Mouse (Mus musculus) heart, adult 9 months (tissue): ENCODE measurements around the gene Hoxd8.

Source experiments
- DNase-seq, 2 experiments: peaks; one replicate each; pipeline ENCODE4 v3.0.0; 2022; ENCODE audit warnings: low spot score in 2 of 2

Hoxd8 gene

DNA sequence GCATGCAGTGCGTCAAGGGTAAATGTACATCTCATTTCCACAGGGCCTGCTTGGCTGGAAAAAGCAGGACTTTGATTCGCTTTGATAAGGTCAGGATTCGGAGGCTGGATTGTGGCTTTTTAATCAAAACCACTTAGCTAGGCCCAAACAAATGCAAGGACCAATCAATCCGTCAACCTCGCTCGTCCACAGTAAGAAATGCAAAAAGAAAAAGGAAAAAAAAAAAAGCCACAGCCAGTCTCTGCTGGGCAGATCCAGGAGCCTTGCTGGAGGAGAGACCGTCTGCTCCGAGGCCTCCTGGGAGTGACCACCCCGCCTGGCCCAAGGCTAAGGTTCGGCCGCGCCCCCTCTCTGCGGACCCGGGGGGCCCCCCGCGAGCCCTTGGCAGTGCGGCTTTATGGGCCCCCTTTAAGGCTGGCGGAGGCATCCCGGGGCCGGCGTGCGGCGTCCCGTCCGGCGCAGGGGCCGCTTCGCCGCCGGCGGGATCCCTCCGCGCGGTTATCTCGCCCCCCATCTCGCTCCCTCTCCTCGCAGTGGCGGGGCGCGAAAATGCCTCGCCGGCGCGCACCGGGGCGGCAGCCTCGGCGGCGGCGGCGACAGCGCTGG is at the start of gene Hoxd8:
Gene Hoxd8 (plus strand): TSS at position 223 of the 606 bp plus-strand sequence.
- no peak for DNase-seq

DNA sequence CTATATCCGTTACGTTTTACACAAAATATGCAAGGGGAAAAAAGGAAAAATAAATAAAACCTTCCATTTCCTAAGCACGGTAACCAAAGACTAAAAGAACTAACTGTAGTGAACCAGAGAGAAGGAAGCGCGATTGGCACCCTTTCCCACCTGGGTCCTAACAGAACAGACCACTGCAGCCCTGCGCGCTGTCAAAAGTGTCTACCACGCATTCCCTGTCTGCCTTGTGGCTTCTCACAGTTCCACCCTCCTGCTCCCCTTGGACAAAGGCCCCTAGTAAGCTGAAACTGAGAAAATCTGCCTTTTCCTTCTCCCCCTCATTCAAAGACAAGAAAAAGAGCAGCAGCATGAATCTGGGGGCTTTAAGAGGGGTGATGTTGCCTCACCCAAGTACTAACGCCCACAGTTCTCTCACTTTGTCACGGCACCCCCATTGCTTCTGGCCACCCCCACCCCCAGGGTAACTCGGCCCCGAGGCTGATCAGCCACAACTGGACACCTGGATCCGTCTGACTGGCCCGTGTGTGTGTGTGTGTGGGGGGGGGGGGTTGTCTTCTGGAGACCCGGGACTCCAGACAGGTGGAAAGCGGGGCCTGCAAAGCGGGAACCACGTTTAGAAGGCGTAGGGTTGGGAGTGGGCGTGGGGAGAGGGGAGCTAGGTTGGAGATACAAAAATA is 49.5 kb upstream of the Hoxd8 start:
- DNase-seq = no peak

DNA sequence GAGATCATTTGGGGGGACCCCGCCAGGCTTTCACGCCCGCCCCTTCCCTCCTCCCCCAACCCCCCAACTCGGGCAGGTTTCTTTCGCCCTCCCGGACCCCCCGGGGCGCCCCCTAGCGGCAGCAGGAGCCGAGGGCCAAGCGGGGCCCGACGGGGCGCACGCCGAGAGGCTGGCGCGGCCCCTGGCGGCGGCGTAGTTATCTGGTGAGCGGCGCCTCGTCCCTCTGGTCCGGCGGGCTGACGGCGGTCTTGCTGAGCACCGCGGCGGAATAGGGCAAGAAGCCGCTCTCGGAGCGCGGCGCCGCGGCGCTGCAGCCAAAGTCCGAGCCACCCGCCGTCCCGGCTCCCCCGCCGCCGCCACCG is 49.0 kb upstream of the Hoxd8 start:
- no peak for DNase-seq

- DNase-seq = no peak
Measured at GRCm38 (mm10) chr2:74655821-74656631, 48.4 kb upstream of the Hoxd8 start.

GRCm38 (mm10) chr2:74656632-74657021 is 47.8 kb upstream of the Hoxd8 start:
- no peak for DNase-seq

GRCm38 (mm10) chr2:74657251-74658023 is 47.0 kb upstream of the Hoxd8 start:
- no peak for DNase-seq

DNA sequence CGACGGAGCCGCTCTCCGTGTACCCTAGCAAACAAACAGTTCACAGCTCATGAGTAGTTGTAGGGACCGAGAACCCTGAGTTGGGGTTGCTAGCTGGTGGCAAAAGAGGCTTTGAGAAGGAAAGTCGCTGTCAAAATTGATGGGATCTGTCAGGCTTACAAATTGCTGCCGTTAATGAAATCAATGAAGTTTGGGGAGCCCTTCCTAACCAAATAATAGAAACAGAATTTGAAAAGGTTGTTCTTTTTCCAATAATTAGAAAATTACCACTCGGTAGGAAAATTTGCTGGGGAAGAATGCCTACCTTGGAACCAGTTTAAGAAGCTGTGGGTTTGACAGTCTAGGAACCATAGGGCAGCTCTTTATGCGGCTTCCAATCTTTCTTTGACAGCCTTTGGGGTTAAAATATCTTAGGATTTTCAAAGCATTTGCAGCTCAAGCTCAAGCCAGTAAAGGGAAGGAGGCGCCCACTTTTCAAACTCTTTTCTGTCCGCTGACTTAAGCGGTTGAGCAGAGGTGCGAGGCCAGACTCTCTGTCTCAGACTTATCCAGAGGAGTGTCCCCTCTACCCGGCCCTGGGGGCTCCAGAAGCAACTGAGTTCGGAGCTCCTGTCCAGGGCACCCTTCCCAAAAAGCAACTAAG is 46.3 kb upstream of the Hoxd8 start:
- DNase-seq = no peak

DNA sequence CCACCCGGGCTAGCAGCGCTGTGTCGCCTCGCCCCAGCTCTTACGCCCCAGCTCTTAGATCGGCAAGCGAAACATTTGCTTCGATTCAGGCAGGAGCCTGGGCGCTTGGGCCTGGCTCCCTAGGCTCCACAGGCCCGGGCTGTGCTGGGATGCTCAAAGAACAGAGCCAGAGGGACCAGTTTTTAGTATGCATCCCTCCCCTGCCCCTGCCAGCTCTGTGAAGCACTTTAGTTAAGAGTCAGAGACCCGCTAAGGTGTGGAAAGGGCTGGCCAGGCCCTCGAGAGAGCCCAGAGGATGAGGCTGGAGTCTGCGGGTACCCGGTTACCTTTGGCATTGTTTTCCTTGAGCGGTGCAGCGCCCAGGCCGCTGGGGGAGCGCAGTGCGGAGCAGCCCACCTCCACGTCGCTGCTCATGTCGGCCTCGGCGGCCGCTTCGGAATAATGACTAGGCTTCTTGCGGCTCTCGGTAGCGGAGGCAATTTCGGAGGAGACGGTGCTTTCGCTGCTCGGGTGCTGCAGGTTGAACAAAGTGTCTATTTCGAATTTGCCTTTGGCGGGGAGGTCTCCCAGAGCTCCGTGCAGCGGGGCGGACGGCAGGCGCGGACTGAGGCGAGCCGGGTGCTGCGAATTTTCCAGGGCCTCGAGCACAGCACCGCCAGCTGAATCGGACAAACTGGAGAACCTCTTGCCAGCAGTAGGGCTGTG is 45.6 kb upstream of the Hoxd8 start:
- no peak for DNase-seq

DNA sequence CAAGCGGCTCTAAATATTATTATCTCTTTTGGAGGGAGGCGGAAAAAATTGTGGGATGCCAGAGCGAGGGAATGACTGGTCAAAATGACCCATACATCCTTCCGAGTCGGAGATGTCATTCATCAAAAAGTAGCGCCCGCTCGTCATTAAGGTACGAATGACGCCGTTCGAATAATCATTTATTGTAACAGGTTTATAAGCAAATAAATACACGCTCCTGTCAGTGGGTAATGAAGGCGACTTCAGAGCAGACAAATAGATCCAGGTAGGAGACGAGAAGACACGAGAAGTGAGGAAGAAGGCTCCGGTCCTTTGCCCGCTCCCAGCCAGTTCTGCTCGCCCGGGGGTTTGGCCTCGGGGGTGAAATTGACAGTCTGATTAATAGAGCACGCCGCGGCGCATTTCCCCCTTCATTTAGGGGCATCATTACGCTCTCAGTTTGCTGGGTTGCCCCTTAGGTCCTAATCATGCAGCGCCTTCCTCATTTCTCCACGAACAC is 44.9 kb upstream of the Hoxd8 start, which contains the start of gene Evx2:
Gene Evx2 (minus strand): TSS at position 51 of the 499 bp plus-strand sequence.
- DNase-seq = no peak

DNA sequence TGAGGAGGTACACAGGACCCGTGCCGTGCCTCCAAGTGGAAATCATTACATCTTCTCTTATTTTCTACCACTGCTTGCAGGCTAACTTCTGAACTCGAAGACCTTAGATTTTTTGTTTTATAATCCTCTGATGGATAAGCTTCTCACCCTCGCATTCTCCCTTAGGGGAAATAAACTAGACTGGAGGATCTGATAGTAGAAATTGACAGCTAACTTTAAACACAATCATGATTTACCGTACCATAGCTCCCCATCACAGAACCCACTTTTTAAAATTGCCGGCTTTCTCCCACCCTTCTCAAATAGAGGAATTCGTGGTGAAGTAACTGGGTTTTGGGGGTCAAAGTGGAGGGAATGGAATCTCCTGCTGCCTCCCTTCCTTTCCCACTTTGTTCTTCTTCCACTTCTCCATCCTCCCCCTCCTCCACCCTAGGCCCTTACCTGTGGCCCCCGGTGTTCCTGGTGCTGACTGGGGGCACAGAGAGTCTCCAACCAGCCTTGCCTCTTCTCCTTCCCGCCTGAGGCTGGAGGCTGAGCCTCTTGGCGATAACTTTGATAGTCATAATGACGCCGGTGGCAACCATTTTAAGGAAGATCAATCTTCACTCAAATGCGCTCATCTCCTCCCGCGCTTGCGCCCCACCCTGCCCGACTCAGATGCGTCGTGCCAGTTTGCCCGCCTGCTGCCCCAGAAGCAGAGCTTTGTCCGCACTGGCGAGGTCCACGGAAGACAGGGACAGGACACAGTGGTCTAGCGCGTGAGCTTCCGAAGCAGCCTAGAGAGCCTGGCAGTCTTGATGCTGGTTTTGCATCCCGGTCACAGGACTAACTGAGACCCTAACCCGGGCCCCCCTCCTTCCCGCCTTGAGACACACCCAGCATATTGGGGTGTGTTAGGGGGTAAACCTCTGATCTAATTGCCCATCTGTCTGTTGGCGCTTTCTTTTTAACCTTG is 43.7 kb upstream of the Hoxd8 start:
- DNase-seq = no peak

DNA sequence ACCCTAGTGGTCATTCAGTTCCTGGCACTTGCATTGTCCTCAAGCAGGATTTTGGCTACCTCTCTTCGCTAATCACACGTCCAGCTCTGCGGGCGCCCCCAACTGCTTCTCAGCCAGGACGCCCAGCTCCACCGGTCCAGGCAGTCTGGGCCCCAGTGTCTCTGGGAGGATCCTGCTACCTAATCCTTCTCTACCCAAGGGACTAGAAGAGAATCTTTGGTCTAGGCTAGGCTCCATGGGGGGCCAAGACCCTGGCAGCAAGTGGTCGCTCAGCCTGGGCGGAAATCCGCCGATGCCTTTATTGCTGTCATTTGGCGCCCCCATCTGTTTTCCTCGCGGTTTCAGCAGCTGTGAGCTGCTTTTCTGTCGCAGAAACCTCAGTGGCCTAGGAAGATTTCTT is 42.7 kb upstream of the Hoxd8 start:
- DNase-seq = no peak

DNA sequence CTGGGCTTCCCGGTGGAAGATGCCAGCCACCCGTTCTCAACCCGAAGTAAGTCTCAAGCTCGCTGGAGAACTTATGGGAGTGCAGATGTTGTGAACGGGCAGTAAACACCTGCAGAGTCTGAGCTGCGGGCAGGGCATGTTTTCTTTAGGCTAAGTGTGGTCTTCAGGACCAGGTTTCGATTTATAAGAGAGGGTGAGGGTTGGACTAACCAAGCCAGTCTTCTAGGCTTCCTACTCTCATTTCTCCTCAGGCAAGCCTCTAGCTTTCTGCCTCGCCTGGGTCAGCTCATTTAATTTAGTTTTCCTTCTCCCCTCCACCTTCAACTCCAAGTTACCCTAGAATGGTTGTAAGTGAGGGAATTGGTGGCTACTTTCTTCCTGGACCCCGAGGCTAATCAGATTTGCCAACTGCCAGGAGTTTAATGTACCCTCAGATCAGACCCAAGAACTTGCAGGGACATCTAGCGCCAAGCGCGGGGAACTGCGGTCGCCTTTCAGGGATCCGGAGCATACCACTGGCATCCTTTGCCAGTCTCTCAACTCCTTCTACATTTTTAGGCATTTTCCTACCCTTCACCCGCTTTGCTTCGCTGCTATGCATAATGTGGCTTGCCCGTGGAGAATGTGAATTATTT is 41.0 kb upstream of the Hoxd8 start:
- DNase-seq = no peak

- no peak for DNase-seq
Measured at GRCm38 (mm10) chr2:74666411-74666810, 38.0 kb upstream of the Hoxd8 start.

- no peak for DNase-seq
Measured at GRCm38 (mm10) chr2:74667191-74667841, 37.1 kb upstream of the Hoxd8 start.

DNA sequence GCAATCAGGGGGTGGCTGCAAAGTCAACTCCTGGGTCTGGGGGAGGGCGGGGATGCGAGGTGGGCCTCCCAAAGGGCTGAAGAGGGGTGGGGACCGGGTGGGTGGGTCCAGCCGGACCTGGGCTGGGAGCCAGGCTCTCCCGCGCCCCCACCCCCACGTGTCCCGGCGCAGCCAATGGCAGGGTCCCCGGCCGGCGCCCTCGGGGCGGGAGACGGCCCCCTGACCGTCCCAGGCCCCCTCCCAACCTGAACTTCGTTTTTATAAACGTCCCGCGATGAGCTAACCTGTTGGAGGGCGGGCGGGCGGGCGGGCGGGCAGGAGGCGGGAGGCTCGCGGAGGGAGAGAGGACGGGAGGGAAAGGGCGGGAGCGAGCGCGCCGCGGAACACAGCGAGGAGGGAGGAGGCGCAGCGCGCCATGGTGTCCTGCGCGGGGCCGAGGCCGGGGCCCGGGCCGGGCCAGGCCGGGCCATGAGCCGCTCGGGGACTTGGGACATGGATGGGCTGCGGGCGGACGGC is 36.5 kb upstream of the Hoxd8 start, which contains the start of gene Hoxd13:
Gene Hoxd13 (plus strand): TSS at position 469 of the 516 bp plus-strand sequence.
- no peak for DNase-seq

DNA sequence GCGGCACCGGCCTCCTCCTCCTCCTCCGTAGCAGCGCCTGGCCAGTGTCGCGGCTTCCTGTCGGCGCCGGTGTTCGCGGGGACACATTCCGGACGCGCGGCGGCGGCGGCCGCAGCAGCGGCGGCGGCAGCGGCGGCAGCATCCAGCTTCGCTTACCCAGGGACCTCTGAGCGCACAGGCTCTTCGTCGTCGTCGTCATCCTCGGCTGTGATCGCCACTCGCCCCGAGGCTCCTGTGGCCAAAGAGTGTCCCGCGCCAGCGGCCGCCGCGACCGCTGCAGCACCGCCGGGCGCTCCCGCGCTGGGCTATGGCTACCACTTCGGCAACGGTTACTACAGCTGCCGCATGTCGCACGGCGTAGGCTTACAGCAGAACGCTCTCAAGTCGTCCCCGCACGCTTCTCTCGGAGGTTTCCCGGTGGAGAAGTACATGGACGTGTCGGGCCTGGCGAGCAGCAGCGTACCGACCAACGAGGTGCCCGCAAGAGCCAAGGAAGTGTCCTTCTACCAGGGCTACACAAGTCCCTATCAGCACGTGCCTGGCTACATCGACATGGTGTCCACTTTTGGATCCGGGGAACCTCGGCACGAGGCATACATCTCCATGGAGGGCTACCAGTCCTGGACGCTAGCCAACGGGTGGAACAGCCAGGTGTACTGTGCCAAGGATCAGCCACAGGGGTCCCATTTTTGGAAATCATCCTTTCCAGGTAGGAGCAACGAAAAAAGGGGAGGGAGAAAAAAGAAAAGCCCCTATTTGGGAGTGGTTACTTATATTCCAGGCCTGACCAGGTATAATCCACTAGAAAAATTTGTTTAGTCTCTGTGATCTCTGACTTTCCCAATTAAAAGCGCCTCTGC is 35.8 kb upstream of the Hoxd8 start:
- DNase-seq = no peak

DNA sequence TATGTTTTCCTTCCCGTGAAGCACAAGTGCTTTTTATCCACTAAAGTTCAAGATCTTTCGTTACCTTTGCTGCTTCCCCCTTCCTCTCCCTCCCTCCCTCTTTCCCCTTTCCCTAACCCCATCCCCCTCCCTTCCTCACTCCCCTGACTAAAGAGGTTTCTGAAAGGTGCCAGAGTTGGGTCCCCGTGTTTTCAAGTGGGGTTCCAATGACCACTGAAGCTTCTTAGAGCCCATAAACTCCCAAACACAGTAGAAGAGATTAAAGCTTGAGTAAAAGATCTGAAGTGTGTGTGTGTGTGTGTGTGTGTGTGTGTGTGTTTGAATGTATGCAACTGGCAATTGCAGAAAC is 35.2 kb upstream of the Hoxd8 start:
- no peak for DNase-seq
